Mouse (Mus musculus) limb, embryonic 11.5 days (tissue): ENCODE results near the gene Slc25a45. TPM values are rescaled to one million over a fixed set of nuclear protein-coding genes. Genes with fewer than 3 reads are reported as not detected.

Experiments
- ATAC-seq: fragments of 200-750 bp; cut with Nextera tagmentation; 2 replicates; pipeline ENCODE4 v1.8.0; 2017; ENCODE audit warnings: low read depth; ENCODE audit not compliant: insufficient number of reproducible peaks, low FRiP score, low TSS enrichment
- DNase-seq: peaks from one replicate; pipeline ENCODE4 v3.0.0-alpha.2; 2015; ENCODE audit warnings: low spot score
- H3K27ac ChIP-seq: fragments of 300-500 bp; sonication (generic); replicated peaks from 2 replicates; pipeline ENCODE4 v1.5.1; 2014; ENCODE audit warnings: low read depth, mild to moderate bottlenecking, low read length
- H3K27me3 ChIP-seq: fragments of 300-500 bp; sonication (generic); 2 replicates; pipeline ENCODE4 v1.6.1; 2014; ENCODE audit warnings: mild to moderate bottlenecking, low read length, mixed read lengths; ENCODE audit not compliant: control insufficient read depth, insufficient read depth
- H3K36me3 ChIP-seq: fragments of 300-500 bp; sonication (generic); 2 replicates; pipeline ENCODE4 v1.6.1; 2014; ENCODE audit warnings: mild to moderate bottlenecking, low read length, moderate library complexity, mixed read lengths; ENCODE audit not compliant: control insufficient read depth, insufficient read depth
- H3K4me1 ChIP-seq: fragments of 300-500 bp; sonication (generic); 2 replicates; pipeline ENCODE4 v1.6.1; 2014; ENCODE audit warnings: low read length, mixed read lengths; ENCODE audit not compliant: control insufficient read depth, insufficient read depth
- H3K4me2 ChIP-seq: fragments of 300-500 bp; sonication (generic); 2 replicates; pipeline ENCODE4 v1.6.1; 2014; ENCODE audit warnings: low read depth, mild to moderate bottlenecking, moderate library complexity; ENCODE audit not compliant: severe bottlenecking
- H3K4me3 ChIP-seq: fragments of 300-500 bp; sonication (generic); 2 replicates; pipeline ENCODE4 v1.5.1; 2014; ENCODE audit warnings: low read depth, low read length
- H3K9ac ChIP-seq: fragments of 300-500 bp; sonication (generic); 2 replicates; pipeline ENCODE4 v1.6.1; 2014; ENCODE audit warnings: mild to moderate bottlenecking, low read length
- H3K9me3 ChIP-seq: fragments of 300-500 bp; sonication (generic); 2 replicates; pipeline ENCODE4 v1.6.1; 2016; ENCODE audit warnings: low read length; ENCODE audit not compliant: control insufficient read depth
- WGBS: fragments of 180-500 bp; shearing (Covaris S2); extraction: QIAGEN DNeasy Blood & Tissue Kit; methylation state at CpG from one replicate; pipeline ENCODE4 v1.1.7; 2014; 5-methylcytosine and 5-hydroxymethylcytosine counted together
- polyA plus RNA-seq: library from polyadenylated mRNA; unstranded; fragments of >200 nt; fragmentation: Nextera tagmentation; extraction: Ambion mirVana; gene quantifications from 2 replicates; pipeline ENCODE4 v1.2.1, GENCODE M21; 2014

The Slc25a45 gene
- polyA plus RNA-seq, 1 experiment from 2014 or later, result 1.5 TPM

DNA sequence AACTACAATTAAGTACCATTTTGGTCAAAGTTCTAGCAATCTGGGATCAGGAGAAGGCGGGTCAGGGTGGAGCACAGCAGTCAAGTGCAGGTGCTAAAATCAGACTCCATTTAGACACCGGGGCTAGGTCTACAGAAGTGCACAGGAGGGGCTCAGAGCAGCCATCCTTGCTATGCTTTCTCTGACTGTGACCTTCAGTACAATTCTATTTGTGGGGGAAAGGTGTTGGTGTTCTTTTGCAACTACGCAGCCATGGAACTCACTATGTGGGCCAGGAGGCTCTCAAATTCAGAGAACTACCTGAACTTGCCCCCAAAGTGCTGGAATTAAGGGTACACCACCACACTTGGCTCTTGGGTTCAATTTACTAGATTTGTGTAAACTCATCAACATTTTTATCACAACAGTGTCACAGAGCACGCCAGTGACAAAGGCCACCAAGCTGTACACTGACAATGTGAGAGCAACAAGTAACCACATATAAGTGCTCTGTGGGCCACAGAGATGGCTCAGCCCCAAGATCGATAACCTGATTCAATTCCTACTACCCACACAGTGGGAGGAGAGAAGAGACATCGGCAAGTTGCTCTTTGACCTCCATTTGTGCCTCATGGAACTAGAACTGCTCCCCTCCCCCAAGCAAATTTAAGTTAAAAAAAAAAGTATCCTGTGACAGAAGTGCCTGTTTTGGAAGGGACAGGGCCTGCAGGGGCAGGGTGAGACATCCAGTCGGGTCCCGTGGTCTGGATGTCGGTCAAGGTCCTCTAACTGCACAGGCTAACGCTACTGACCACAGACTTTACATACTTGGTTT is 44.1 kb upstream of the Slc25a45 start:
- Histone ChIP-seq H3K9me3 (no peaks in the 10 kb centered on the region), H3K4me3 (no peak overlapping the region), H3K4me1 (no peaks in the 10 kb centered on the region; the same call in 1 of the 2 replicates), H3K27ac (no peak overlapping the region), H3K9ac (no peak overlapping the region), H3K27me3 (no peaks in the 10 kb centered on the region), H3K36me3 (no peaks in the 10 kb centered on the region), H3K4me2 (no peak overlapping the region)
- DNase-seq, result no peak
- 92% methylated on average over 10 of the region's 10 CpGs for WGBS
- ATAC-seq, result no peak

- DNase-seq, result no peak
- Histone ChIP-seq H3K36me3 (no peaks in the 10 kb centered on the region), H3K4me2 (no peak overlapping the region), H3K9ac (no peak overlapping the region), H3K27me3 (no peaks in the 10 kb centered on the region), H3K27ac (no peak overlapping the region), H3K9me3 (no peaks in the 10 kb centered on the region), H3K4me1 (no peaks in the 10 kb centered on the region; the same call in 1 of the 2 replicates), H3K4me3 (no peak overlapping the region)
- WGBS, result 89% methylated on average over 12 of the region's 12 CpGs
- no peak for ATAC-seq
These were observed 43.2 kb upstream of the Slc25a45 start for GRCm38 (mm10) chr19:5834260-5834925.

DNA sequence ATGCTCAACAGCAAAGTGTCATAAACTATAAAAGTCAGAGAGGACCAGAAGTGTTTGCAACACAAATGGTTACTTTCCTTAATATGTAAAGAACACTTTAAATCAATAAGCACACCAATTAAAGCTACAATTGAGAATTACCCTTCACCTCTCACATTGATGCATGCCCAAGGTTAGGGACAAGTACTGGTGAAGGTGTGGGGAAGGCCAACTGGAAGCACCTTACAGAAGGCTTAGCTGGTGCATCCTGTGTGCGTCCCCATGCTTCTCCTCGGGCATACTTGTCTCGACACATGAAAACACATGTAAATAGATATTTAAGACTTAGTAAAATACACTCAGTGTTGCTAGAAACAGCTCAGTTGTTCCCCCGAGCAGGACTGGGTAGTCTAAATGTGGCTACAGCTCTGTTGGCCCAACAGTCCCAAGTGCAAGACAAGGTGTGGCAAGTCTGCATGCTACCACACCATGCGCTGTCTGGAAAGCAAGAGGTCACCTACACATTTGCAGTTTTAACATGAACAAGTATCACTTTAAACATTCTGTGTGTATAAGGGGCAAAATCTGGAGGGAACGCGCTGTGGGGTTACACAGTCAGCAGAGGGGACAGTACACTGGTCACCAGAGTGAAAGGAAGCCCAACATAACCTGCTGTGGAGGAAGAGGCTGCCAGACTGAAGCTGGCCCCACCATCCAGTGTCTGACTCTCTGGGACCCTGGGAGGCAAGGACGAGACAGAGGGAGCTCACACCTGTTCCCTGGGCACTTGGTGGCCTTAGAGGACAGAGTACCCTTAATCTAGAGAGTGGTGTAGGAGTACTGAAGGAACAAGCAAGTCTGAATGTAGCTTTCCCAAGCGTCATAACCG is 42.3 kb upstream of the Slc25a45 start:
- 87% methylated on average over 10 of the region's 10 CpGs for WGBS
- H3K4me2 ChIP-seq, result no peak overlapping the region
- no peak overlapping the region for H3K27ac ChIP-seq
- no peaks in the 10 kb centered on the region for H3K9me3 ChIP-seq
- H3K36me3 ChIP-seq, result no peaks in the 10 kb centered on the region
- H3K4me3 ChIP-seq, result no peak overlapping the region
- no peak for DNase-seq
- no peak for ATAC-seq
- no peak overlapping the region for H3K9ac ChIP-seq
- no peaks in the 10 kb centered on the region for H3K27me3 ChIP-seq
- H3K4me1 ChIP-seq, result no peaks in the 10 kb centered on the region; the same call in 1 of the 2 replicates

DNA sequence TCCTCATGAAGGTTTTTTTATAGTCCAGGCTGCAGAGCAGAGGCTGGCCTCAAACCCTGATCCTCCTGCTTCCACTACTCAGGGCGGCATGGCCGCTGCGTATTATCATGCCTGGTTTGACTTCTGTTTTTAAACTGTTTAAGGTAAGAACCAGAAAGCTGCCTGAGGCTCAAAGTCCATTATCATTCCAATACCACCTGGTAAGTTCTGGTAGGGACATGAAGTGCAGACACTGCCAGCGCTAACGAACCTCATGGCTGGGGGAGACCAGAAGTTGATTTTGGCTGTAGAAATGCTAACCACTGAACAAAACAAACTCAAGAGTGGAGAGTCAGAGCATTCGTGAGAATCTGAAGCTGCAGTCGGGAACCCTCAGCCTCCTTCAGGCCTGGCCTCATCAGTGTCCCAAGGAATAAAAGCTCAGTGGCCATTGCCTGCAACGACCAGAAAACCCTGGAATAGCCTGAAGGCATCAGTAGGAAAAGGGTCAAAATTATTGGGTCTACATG is 41.6 kb upstream of the Slc25a45 start:
- ATAC-seq (no peak), DNase-seq (no peak)
- no peak overlapping the region for H3K4me3 ChIP-seq
- no peaks in the 10 kb centered on the region for H3K36me3 ChIP-seq
- H3K9me3 ChIP-seq, result no peaks in the 10 kb centered on the region
- no peak overlapping the region for H3K27ac ChIP-seq
- no peaks in the 10 kb centered on the region for H3K27me3 ChIP-seq
- H3K9ac ChIP-seq, result no peak overlapping the region
- no peak overlapping the region for H3K4me2 ChIP-seq
- WGBS, result 69% methylated on average over 8 of the region's 8 CpGs
- H3K4me1 ChIP-seq, result no peaks in the 10 kb centered on the region

DNA sequence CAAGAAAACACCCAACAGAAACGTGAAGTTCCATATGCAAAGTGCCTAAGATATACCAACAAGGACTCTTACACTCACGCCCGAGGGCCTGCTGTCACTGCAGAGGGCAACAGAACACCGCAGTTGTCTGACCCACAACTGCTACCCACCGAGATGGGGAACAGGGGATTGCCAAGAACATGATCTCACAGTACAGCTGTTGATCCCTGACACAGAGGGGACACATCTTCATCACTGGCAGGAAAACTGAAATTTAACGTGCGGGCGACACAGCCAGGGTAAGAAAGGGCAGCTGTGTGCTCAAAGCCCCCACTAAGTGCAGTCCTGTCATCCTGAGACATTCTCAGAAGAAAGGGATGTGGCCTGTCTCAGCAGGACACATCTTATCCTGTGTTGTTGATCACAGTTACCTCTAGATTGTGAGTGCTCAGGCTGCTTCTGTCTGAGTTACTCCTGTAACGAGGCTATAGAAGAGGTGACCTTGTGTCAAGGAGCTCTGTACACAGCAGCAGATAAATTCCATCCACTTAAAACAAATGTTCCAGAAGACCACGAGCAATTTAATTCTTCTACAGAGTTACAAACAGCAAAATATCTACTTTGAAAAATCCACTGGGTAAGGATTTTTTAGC is 40.6 kb upstream of the Slc25a45 start:
- ATAC-seq (no peak), DNase-seq (no peak)
- Histone ChIP-seq H3K27me3 (no peaks in the 10 kb centered on the region), H3K36me3 (no peaks in the 10 kb centered on the region), H3K9ac (no peak overlapping the region), H3K27ac (no peak overlapping the region), H3K4me3 (no peak overlapping the region), H3K4me1 (no peaks in the 10 kb centered on the region), H3K4me2 (no peak overlapping the region), H3K9me3 (no peaks in the 10 kb centered on the region)
- WGBS, result 69% methylated on average over 10 of the region's 10 CpGs

DNA sequence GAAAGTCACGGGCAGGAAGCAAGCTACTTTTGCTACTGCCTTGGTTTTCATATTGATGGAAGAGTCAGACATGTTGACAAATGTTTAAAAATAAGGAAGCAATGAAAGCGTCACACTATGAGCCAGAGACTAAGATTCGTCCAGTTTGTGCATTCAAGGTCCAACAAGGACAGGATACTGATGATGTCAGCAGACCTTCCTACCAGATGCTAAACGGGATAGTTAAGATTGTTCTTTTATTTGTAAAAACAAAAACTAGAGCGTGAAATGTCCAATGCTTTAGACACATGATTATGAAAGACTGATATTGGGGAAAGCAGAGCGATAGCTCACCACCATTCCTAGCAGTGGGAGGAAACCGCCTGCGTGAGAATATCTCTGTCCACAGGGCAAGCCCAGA is 40.0 kb upstream of the Slc25a45 start:
- no peaks in the 10 kb centered on the region for H3K4me1 ChIP-seq
- no peaks in the 10 kb centered on the region for H3K9me3 ChIP-seq
- ATAC-seq (no peak), DNase-seq (no peak)
- 86% methylated on average over 8 of the region's 8 CpGs for WGBS
- no peak overlapping the region for H3K4me2 ChIP-seq
- no peak overlapping the region for H3K9ac ChIP-seq
- H3K4me3 ChIP-seq, result no peak overlapping the region
- no peak overlapping the region for H3K27ac ChIP-seq
- no peaks in the 10 kb centered on the region for H3K27me3 ChIP-seq
- H3K36me3 ChIP-seq, result no peaks in the 10 kb centered on the region

DNA sequence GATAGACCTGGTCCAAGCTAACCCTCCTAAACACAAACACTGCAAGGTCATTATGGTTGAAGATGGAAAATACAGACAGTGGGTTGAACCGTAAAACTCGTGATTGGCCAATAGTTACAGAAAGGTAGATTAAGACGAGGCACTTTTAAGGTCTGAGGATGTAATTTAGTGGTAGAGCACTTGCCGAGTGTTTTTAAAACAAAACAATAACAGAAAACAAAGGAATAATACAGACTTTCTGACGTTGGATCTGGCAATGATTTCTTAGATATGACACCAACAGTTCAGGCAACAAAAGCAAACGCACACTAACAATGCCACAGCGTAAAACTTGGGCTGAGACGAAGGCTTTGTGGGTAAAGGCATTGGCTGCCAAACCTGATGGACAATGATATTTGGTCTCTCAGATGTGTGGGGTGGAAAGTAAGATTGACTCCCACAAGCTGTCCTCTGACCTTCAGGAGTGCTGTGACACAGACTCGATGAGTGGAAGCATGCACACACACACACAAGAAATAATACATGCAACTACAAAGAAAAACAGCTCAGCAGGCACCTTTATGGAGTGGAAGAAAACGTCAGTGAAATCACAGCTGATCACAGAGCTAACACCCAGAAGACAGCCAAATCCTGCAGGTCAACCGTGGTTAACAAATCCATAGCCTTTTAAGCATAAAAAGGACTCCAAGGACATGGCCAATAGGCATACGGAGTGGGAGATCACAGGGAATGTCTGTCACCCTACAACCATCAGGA is 39.3 kb upstream of the Slc25a45 start:
- no peaks in the 10 kb centered on the region for H3K27me3 ChIP-seq
- no peak overlapping the region for H3K27ac ChIP-seq
- no peak for DNase-seq
- WGBS, result 85% methylated on average over 12 of the region's 12 CpGs
- no peak overlapping the region for H3K4me3 ChIP-seq
- H3K4me2 ChIP-seq, result no peak overlapping the region
- no peaks in the 10 kb centered on the region for H3K9me3 ChIP-seq
- no peak for ATAC-seq
- no peak overlapping the region for H3K9ac ChIP-seq
- no peaks in the 10 kb centered on the region for H3K36me3 ChIP-seq
- H3K4me1 ChIP-seq, result no peaks in the 10 kb centered on the region
